Mouse (Mus musculus) induced T-regulatory cell, adult 2 months (primary cell): ENCODE results near the gene Gm45234.

ENCODE experiments used
- DNase-seq: peaks from one replicate; pipeline ENCODE4 v3.0.0-alpha.2; 2012; ENCODE audit warnings: low read depth

Gm45234 gene

DNA sequence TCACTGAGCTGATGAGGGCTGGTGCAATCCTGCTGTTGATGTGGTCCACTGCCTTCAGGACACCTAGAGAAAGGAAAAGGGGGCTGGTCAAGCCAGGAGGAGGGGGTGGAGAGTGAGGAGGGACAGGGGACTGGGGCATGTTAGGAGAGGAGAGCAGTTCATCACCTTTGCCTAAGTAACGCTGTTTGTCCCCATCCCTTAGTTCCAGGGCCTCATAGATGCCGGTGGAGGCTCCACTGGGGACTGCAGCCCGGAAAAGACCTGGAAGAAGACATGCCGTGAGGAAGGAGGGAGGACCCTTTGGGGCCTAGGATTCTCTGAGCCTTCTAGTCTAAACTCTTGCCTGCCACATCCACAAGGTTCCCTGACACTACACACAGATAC is 11.7 kb upstream of the Gm45234 start:
- DNase-seq, result no peak

DNA sequence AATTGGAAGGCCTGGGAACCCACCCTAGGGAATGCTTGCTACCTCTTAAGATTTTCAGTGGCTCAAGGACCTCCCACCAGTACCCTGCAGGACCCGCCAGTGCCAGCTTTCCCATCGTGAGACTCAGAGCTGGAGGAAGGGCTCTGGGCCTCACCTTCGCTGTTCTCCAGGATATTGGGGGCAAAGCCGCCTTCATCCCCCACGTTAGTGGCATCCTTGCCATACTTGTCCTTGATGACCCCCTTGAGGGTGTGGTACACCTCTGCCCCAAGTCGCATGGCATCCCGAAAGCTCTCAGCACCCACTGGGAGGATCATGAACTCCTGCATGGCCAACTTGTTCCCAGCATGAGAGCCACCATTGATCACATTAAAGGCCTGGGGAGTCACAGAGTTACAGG is 10.1 kb upstream of the Gm45234 start:
- DNase-seq, result no peak

DNA sequence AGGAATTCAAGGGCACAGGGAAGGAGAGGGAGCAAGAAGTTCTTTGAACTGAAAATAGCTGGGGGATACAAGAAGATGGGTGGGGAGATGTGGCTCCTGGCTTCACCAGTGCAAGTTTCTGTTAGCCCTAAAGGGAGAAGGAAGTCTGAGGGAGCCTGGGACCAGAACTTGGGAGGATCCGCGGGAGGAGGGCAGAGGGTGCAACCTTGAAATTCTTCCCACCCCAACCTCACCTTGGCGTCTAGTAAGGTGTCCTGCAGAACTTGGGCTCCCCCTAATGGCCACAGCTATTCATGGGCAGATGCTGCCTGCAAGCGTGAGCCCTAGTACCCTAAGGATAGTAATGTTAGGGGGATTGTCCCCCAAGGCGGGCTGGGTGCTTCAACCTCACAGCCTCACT is 3.4 kb upstream of the Gm45234 start:
- peak; percentile 94 for DNase-seq

DNA sequence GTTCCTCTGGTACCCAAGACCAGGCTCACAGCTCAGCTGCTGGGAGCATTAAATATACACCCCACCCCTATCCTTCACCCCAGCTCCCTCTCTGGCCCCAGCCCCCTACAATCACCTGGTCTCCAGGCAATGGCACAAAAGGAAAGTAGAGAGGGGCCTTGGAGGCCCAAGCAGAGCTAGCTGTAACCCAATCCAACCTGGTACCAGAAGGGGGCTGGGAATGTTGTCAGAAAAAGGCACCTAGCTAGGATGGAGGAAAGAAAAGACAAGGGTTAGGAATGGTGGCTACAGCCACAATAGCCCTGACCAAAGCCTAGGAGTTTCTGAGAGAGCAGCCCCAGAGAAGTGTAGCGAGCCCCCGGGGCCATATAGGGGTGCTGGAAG is 3.0 kb upstream of the Gm45234 start:
- no peak for DNase-seq

DNA sequence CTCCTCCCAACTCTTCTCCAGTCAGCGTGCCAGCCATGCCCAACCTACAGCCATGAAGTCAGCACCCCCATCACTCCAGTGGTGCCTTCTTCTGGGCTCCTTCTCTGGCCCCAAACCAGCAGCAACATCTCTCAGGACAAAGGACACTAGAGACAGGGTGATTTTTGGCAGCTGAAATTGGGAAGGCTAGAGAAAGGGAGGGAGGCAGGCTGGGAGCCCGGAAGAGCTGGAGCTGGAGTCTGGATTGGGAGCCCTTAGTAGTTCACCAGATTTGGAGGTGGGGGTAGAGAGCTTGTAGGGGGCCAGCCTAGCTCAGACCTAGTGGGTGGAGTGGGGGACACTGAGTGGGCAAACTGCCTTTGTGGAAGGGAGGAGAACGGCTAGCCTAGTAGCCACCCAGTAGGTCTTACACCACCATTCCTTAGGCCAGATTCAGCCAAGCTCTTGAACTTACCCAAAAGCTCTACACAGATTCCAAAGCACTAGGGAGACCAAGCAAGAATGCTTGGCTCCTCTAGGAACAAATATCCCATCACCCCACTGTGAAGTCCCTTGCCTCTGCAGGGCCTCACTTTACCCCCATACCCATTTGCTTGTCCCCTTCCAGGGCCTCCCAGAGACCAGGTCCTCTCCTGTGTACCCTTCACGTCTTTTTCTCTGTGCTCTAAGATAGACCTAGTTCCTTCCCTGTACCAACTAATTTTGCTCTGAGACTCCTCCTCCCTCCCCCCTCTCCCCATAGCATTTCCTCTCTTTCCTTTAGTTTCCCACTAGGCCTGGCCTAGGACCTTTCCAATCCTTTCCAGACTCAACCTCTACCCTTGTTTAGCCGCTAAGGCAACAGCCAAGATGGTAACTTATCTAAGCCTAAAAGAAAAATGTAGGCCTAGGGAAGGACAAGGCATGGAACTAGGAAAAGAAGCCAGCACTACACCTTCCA is 2.4 kb upstream of the Gm45234 start:
- no peak for DNase-seq

DNA sequence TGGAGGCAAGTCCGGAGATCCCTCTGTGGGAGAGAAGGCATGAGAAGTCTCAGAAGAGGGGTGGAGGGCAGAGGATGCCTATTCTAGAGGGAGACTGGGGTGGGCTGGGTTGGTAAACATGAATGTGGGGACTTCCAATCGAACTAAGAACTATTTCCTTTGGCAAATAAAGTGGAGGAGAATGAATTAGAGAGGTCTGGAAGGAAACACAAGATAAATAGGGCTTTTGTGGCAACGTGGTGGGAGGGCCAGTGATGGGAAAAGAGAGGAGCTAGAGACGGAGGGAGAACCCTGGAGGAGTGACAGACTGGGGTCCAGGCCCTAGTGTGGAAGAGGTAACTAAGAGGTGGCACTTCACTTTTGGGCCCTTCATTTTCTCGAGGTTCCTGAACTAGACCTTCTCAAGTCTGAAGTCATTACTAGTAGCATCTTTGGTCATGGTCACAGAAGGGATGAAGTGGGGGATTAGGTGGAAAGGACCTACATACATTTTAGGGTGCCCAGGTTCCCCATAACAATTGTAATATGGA is 1.6 kb upstream of the Gm45234 start:
- no peak for DNase-seq

DNA sequence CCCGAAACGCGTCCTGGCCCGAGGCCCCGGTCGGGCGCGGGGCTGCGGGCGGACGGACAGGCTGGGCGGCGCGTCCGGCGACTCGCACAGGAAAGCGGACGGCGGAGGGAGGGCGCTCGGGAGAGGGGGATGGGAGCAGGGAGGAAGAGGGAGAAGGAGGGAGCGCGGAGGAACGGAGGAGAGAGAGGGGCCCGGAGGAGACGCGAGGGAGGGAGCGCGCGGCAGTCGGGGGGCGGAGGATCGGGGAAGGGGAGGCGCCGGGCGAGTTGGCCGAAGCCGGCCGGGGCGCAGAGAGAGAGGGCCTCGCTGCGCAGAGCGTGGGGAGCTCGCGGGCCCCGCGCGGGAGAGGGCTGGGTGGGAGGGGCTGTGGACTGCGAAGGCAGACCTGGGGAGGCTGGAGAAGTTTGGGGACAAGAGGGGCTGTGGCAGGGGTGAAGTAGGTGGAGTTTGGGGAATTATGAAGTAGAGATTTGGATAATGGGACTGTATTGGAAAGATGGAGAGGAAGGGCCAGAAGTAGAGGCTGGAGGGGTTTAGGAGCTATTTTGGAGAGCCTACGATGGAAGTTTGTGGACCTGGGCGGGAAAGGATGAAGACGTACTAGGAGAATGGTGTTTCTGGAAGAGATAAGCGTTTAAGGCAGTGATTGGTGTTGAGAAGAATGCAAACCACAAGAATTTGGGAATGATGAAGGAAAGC is 980 bp upstream of the Gm45234 start:
- peak; percentile 67 for DNase-seq

DNA sequence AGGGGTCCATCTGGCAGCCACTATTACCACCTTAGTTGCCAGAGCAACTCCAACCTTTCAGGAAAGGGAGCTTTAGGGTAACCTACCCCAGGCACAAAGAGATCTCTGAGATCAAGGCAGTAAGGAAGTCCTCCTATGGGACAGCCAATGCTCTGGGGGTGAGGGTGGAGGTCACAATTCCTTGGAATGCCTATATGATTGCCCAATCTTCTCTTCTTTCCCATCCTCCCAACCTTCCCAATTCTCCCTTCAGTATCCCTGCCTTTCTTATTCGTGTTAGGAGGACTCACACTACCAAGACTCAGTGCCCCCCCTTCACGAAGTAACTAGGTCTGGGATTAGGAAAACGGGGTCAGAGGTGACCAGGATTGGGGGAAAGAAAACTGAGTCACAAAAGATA is 515 bp downstream of the Gm45234 start:
- DNase-seq, result no peak

DNA sequence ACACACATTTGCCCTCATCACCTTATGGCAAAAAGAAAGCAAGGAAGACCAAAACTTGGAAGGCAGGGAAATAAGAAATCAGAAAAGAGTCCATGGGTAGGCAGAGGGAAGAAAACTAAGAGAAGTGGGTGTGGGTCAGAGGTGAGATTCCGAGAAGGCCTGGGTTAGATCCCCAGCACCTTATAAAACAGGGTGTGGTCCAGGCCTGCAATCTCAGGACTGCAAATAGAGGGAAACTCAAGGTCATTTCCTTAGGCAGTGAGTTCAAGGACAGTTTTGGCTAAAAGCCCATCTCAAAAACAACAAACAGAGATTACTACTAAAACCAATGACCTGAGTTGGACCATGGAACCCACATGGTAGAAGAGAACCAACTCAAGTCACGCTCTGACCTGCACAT is 2.0 kb downstream of the Gm45234 start:
- DNase-seq, result no peak

DNA sequence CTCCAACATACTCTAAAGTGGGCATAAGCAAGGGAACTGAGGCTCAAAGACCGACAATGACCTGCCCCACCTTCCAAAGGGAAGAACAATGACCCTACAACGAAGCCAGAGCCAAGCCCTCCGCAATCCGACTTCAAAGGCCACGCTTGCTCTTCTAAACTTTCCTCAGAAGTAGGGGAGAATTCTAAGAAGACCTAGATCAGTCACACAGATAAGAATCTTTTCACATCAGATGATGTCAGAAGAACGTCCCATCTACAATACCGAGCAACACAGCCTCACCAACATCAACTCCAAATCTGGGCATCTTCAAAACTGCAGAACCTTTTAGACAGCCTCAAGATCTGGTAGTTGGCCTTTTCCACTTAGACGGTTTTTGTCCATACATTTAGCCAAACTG is 5.4 kb downstream of the Gm45234 start:
- peak; percentile 77 for DNase-seq

DNA sequence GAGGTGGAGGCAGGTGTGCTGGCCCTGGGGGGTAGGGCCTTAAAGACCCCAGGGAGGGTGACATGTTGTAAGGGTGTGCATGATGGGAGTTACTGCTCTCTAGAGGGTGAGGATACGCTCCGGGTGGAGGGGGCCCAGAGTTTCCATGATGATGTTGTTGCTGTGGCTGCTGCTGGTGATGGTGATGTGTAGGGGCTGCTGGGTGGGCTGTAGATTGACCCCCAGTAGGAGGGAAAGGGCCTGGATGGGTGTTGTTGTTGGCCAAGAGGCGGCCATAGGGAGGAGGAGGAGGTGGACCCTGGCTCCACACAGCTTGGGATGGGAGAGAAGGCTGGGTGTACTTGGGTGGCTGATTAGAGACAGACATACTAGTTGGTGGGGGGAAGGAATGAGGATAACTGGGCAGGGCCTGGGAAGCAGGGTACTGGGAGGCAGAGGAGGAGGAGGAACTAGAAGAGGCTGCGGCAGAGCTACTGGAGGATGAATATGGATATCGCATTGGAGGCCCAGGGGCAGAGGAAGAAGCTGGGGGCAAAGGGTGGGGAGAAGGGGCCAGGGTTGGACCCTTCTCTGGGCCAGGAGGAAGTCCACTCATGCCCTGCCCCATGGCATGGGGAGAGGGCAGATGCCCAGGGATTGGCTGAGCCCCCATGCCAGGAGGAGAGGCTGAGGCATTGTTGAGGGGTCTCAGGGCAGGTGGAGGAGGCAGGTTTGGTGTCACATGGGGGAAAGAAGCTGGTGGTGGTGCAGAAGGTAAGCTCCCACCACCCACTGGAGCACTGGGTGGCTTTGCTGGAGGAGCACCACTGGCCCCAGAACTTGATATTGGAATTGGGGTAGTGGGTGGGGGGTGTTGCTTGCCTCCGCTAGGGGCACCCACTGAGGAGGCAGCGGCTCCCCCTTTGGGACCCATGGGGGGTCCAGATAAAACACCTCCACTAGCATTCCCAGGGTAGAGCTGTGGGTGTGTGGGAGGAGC is 8.9 kb downstream of the Gm45234 start:
- no peak for DNase-seq

DNA sequence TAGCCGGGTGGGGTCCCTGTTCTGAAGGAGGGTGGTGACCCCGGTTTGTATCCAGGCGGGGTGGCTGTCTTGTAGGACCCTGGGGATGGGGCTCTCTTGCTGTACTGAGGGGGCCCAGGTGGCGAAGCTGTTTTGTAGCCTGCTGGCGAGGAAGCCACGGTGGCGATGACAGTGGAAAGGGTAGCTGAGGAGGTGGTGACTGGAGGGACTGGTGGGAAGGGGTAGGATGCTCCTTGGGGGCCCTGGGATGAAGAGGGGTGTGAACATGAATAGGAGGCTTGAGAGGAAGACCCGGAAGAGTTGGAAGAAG is 9.6 kb downstream of the Gm45234 start:
- DNase-seq, result no peak

DNA sequence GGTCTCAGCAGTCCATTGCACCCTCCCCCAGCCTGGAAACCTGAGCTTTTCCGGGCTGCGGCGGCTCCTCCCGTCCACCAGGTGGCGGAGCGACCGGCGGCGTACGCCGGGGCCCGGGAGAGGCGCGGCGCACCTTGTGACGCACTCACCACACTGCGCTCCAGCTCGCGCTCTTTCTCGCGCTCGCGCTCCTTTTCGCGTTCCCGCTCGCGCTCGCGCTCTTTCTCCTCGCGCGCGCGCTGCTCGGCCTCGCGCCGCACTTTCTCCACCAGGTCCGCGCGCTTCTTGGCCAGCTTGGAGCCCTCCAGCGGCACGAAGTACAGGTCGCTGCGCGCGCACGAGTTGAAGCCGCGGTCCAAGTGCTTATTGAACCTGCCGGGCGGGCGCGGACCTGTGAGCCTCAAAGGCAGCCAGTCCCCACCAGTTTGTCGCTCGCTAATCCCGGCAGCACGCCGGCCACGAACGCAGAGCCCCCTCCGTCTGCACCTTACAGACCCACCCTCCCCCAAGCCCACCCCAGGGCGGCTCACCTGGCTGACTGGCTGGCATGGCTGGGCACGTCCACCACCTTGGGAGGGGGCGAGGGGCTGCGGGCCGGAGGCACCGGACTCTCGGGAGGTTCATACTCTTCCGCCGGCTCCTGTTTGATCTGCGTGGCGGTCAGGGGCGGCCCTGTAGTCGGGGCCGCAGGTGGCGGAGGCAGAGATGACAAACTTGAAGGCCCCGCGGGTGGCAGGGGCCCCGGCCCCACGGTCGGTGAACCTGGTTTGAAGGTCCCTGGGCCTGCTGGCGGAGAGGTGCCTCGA is 10.1 kb downstream of the Gm45234 start:
- peak; percentile 96 for DNase-seq

DNA sequence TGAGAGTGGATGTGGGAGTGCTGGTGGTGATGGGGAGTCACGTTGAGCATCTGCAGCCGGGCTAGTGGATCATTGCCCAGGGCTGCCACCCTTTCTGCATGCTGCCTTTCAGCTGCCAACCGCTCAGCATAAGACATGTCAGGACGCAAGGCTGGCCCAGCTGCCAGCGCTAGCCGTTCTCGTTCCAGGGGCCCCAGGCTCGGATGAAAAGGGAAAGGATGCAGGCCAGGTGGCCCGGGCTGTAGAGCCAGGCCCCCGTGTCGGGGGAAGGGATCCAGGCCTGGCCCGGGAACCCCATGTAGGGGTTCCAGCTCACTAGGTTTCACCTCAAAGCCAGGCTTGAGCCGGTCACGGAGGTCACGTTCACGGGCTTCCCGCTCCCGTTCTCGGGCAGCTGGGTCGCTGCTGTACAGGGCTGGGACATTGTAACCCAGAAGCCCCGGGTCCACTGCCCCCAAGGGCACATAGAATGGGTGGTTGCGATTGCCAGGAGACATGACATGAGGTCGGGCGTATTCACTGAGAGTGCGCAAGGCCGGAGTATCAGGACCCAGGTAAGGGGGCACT is 11.0 kb downstream of the Gm45234 start:
- DNase-seq, result no peak

DNA sequence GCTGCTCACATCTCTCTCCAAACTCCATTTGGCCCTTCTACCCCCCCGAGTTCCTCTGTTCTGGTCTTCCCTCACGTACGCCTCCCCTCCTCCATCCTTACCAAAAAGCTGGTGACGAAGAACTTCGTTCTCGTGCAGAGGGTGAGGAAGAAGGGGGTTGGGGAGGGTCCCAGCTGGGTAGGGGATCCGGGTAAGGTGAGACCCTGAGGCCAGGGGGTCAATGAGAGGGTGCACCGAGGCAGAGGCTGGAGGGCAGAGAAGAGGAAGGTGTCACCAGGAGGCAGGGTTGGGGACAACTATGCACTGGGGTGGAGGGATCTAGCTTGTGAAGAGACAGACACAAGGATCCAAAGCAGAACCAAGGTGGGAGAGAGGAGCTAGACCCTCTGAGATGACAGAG is 12.2 kb downstream of the Gm45234 start:
- DNase-seq, result no peak

DNA sequence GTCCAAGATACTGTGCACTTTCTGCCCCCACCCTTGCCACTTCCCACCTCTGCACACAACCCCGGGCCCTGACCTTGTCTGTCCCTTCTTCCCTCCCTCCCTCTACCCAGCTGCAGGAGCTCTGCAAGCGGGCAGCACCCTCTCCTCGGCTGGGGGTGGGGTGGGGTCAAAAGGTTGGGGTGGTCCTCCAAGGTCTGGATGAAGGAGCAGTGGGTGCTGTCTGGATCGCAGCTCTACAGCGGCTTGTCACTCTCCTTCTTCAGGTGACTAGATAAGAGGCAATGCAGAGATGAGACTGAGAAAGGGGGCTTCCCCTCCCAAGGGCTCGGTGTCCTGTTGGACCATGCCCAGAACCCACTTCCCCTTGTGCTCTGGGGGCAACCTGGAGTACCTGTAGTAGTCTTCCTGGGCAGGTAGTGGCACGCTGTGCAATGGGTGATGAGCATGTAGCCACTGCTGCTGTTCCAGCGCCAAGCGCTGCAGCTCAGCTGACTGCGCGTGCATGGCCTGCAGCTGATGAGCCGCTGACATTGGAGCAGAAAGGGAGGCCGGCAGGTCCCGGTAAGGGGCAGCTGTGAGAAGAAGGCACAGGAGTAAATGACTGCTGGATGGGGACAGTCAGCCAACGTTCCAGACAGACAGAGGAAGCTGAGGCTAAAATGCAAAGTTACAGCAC is 12.8 kb downstream of the Gm45234 start:
- no peak for DNase-seq

DNA sequence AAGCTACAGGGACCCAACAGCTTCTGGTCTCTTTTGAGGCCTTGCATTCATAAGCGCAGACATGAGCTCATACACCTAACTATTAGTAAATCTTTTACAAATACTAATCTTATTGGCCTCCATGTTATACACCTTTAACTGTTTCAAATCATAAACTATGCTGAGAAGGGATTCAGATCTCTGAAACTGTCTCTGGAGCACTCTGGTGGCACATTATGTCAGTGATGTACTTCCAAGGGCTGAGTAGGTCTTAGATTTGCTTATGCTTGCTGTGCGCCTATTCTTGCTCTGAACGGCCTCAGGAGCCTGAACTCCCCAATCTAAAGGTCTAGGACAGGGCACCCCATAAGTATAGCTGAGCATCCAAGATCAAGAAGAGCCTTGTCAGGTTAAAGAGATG is 14.0 kb downstream of the Gm45234 start:
- no peak for DNase-seq

DNA sequence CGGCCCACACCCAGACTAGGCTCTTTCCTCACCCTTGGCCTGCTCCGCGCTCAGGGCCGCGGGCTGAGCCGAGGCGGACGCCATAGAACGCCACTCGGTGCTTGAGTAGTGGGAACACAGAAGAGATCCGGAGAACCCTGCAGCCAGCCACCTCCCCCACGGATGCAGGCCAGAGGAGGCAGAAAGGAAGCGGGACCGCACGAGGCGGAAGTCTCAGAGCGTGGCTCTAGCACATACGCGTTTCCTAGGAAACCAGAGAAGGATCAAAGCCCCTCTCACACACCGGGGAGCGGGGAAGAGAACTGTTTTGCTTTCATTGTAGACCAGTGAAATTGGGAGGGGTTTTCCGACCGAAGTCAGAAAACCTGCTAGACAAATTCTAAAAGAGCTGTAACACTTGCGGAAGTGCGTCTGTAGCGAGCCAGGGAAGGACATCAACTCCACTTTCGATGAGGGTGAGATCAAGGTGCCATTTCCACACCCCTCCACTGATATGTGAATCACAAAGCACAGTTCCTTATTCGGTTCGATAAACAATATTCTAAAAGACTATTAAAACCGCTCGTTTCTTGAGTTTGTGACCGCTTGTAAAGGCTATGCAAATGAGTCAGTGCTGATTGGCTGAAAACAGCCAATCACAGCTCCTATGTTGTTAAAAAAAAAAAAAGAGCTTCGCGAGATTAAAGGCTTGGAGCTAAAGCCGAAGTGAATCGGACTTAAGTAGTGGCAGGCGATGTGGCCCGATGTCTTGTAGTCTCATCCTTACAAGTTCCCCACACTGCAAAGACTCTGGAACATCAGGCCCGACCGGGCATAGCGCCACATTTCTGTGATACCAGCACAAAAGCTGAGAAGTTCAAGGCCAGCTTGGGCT is 14.7 kb downstream of the Gm45234 start, which contains the start of gene Grcc10:
Gene Grcc10, minus strand, starts transcription at position 487 of the 874 bp plus-strand sequence.
- peak; percentile 97 for DNase-seq

DNA sequence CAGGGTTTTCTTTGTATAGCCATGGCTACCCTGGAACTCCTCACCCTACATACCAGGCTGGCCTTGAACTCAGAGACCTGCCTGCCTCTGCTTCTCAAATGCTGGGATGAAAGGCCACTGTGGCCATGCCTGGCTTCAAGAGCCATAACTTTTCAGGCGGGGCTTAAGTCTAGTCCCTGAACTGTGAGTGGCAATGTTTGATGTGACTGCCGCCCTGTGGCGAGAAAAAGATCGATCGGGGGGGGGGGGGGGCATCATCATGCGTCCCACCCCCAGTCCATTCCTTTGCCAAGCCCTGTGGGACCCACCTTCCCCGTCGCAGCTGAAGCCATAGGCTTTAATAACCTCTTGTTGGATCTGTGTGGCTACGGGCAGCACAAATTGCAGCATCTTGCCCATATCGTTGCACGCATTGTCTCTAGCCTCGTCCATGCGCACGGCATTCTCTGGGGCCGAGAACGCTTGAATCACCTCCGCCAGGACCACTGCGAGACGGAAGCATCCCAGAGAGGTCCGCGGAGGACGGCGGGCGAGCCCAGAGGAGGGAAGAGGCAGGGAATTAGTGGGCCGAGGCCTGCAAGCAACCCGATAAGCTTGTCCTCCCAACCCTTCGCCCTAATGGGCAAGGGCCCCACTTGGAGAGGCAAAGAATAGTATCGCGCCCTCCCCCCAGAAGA is 15.5 kb downstream of the Gm45234 start:
- peak; percentile 85 for DNase-seq
